Mouse (Mus musculus) hindbrain, postnatal 0 days (tissue): Measurements from ENCODE around the gene Fgf12. TPM values are rescaled to one million over a fixed set of nuclear protein-coding genes. Genes with fewer than 3 reads are reported as not detected.

Experiments used
- ATAC-seq: fragments of 200-750 bp; cut with Nextera tagmentation; 2 replicates; pipeline ENCODE4 v1.8.0; 2017; ENCODE audit warnings: mild to moderate bottlenecking, moderate TSS enrichment, moderate library complexity
- DNase-seq: peaks from one replicate; pipeline ENCODE4 v3.0.0-alpha.2; 2015; ENCODE audit warnings: low spot score
- H3K27ac ChIP-seq: fragments of 300-500 bp; sonication (generic); 2 replicates; pipeline ENCODE4 v1.5.1; 2014; ENCODE audit warnings: mild to moderate bottlenecking
- H3K27me3 ChIP-seq: fragments of 300-500 bp; sonication (generic); 2 replicates; pipeline ENCODE4 v1.6.1; 2014; ENCODE audit warnings: low read length, mixed read lengths; ENCODE audit not compliant: insufficient read depth
- H3K36me3 ChIP-seq: fragments of 300-500 bp; sonication (generic); 2 replicates; pipeline ENCODE4 v1.6.1; 2014; ENCODE audit warnings: low read length, mixed read lengths; ENCODE audit not compliant: insufficient read depth
- H3K4me1 ChIP-seq: fragments of 300-500 bp; sonication (generic); 2 replicates; pipeline ENCODE4 v1.6.1; 2014; ENCODE audit warnings: antibody characterized with exemption, low read length, mixed read lengths; ENCODE audit not compliant: insufficient read depth
- H3K4me2 ChIP-seq: fragments of 300-500 bp; sonication (generic); 2 replicates; pipeline ENCODE4 v1.6.1; 2014; ENCODE audit warnings: low read depth, mild to moderate bottlenecking, low read length, moderate library complexity, mixed read lengths
- H3K4me3 ChIP-seq: fragments of 300-500 bp; sonication (generic); 2 replicates; pipeline ENCODE4 v1.5.1; 2014; ENCODE audit warnings: low read length
- H3K9ac ChIP-seq: fragments of 300-500 bp; sonication (generic); replicated peaks from 2 replicates; pipeline ENCODE4 v1.6.1; 2014; ENCODE audit warnings: mild to moderate bottlenecking, low read length, moderate library complexity, mixed read lengths
- H3K9me3 ChIP-seq: fragments of 300-500 bp; sonication (generic); 2 replicates; pipeline ENCODE4 v1.6.1; 2016; ENCODE audit warnings: low read length, mixed read lengths
- CTCF ChIP-seq: IDR thresholded peaks from 2 replicates; pipeline ENCODE4 v1.5.1; 2016; ENCODE audit warnings: antibody characterized with exemption, control low read depth, low read depth
- WGBS: fragments of 180-500 bp; shearing (Covaris S2); extraction: QIAGEN DNeasy Blood & Tissue Kit; methylation state at CpG from one replicate; pipeline ENCODE4 v1.1.7; 2014; 5-methylcytosine and 5-hydroxymethylcytosine counted together
- polyA plus RNA-seq: library from polyadenylated mRNA; unstranded; fragments of >200 nt; fragmentation: Nextera tagmentation; extraction: Ambion mirVana; gene quantifications from 2 replicates; pipeline ENCODE4 v1.2.1, GENCODE M21; 2015
- total RNA-seq: library from RNA; depleted of rRNA; stranded (reverse); fragments of >200 nt; gene quantifications from 2 replicates; pipeline ENCODE4 v1.2.3, GENCODE M21; 2014

The Fgf12 gene
- total and polyA plus RNA-seq, 2 experiments from 2014 or later = 39.8 to 70.4 TPM

DNA sequence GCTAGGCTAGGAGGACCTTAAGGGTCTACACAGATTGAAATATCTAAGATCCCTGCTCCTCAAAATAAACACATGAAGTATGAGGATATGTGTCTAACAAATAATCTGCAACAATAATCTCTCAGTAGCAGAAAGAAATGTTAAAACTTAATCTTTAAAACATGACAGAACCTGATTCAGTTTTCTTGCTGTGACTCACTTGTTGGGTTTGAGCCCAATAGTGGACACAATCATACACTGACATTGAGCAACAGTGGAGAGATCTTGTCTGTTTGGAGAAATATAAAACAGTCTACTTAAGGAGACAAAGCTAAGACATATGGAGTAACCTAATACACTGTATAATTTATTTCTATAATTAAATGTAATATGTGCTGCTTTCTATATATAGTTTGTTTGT is 379.6 kb downstream of the Fgf12 start:
- TF ChIP-seq CTCF = no peak

DNA sequence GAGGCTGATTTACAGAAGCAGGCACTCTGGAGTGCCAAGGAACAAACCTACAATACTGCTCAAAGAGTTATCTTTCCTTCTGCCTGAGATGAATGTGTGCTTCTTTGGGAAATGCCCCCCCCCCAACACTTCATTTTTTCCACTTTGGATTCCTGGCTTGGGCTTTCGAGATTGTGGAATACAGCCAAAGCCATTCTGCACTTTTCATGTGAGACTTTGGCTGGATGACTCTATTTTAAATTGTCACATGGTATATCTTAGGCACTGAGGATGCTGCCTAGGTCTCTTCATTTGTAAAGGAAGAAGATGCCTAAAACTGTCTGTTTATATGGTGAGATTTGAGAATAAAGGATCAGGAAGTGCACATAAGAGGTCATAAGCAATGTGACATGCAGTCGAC is 402.2 kb downstream of the Fgf12 start:
- Histone ChIP-seq H3K27ac (no peak overlapping the region), H3K36me3 (no peaks in the 10 kb centered on the region), H3K4me1 (no peaks in the 10 kb centered on the region), H3K4me2 (no peak overlapping the region), H3K9me3 (no peaks in the 10 kb centered on the region), H3K27me3 (no peaks in the 10 kb centered on the region), H3K4me3 (no peak overlapping the region), H3K9ac (no peak overlapping the region)
- ATAC-seq = no peak
- no peak for TF ChIP-seq CTCF
- peak; percentile 11 for DNase-seq
- 51% methylated on average over 2 of the region's 2 CpGs for WGBS

More for the DNA sequence above, 379.6 kb downstream of the Fgf12 start:
- no peaks in the 10 kb centered on the region for H3K4me1 ChIP-seq
- DNase-seq = no peak
- no peaks in the 10 kb centered on the region for H3K36me3 ChIP-seq
- no peak overlapping the region for H3K9ac ChIP-seq
- H3K4me2 ChIP-seq = no peak overlapping the region
- H3K27ac ChIP-seq = no peak overlapping the region
- no peak overlapping the region for H3K4me3 ChIP-seq
- H3K27me3 ChIP-seq = no peaks in the 10 kb centered on the region
- ATAC-seq = no peak
- no peaks in the 10 kb centered on the region for H3K9me3 ChIP-seq

DNA sequence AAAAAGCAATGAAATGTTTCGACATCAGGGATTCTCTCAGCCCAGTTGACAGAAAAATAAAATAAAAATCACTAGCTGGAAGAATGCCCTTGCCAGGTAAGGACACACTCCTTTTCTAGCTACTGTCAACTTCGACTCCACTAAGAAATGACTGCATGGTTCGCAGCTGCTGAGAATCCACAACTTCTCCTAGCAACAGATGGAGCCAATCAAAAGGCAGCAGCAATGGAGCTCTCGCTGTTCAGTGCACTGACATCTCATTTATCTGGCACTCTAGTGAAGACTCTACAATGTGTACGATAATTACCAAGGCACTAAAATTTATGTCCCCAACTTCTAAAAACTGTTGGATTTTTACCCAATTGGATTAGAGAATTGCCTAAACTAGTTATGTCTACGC is 407.5 kb downstream of the Fgf12 start:
- peak; percentile 83 for ATAC-seq

DNA sequence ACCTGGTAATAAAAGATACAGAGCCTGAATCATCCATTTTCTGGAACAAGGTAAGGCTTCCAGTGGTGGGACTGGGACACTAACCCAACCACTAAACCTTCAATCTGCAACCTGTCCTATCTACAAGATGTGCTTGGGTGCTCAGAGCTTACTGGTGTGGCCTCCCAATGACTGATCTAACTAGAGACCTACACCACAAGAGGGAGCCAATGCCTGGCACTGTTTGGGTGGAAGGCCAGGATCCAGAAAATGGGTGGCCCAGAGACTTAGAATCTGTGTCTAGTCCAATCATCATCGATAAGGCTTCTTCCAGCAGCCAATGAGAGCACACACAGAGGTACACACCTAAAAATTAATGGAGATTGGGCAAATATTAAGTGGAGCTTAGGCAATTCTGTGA is 414.9 kb downstream of the Fgf12 start:
- H3K4me1 ChIP-seq = no peaks in the 10 kb centered on the region
- H3K27ac ChIP-seq = no peak overlapping the region
- H3K4me2 ChIP-seq = no peak overlapping the region
- no peak overlapping the region for H3K9ac ChIP-seq
- ATAC-seq (no peak), DNase-seq (no peak)
- H3K27me3 ChIP-seq = no peaks in the 10 kb centered on the region
- no peaks in the 10 kb centered on the region for H3K9me3 ChIP-seq
- H3K36me3 ChIP-seq = no peaks in the 10 kb centered on the region
- no peak; the same call in 1 of the 2 replicates for TF ChIP-seq CTCF
- WGBS = 86% methylated on average over 1 of the region's 1 CpGs
- no peak overlapping the region for H3K4me3 ChIP-seq

More for the DNA sequence above, 407.5 kb downstream of the Fgf12 start:
- H3K9me3 ChIP-seq = no peaks in the 10 kb centered on the region
- H3K27ac ChIP-seq = no peak overlapping the region
- no peak overlapping the region for H3K9ac ChIP-seq
- H3K4me1 ChIP-seq = no peaks in the 10 kb centered on the region
- H3K4me2 ChIP-seq = 0 out of 2 replicates have a peak overlapping the region, but pooled peaks have one; percentile 10
- TF ChIP-seq CTCF = no peak
- 33% methylated on average over 6 of the region's 6 CpGs for WGBS
- H3K27me3 ChIP-seq = no peaks in the 10 kb centered on the region
- H3K4me3 ChIP-seq = no peak overlapping the region
- DNase-seq = peak; percentile 66
- no peaks in the 10 kb centered on the region for H3K36me3 ChIP-seq

DNA sequence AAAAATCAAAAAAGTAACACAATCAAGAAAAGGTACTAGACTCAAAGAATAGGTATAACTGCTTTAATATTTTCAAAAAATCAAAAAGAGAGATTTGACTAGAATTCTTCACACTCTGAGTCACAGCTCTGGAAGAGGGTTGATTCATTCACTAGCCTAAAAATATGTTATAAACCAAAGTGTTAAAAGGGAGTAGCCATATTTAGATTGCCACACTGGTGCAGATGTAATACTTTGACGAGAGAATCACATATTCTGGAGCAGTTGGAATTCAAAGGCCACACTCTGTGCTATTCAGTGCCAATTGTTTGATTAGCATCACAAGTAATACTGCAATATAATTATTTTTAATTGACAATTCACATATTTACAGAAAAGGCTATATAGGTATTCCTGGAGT is 416.2 kb downstream of the Fgf12 start:
- Histone ChIP-seq H3K36me3 (no peaks in the 10 kb centered on the region), H3K9ac (no peak overlapping the region), H3K4me2 (no peak overlapping the region), H3K27me3 (no peaks in the 10 kb centered on the region), H3K4me3 (no peak overlapping the region), H3K27ac (no peak overlapping the region), H3K9me3 (no peaks in the 10 kb centered on the region), H3K4me1 (no peaks in the 10 kb centered on the region)
- ATAC-seq (no peak), DNase-seq (no peak)
- 45% methylated on average over 1 of the region's 1 CpGs for WGBS
- TF ChIP-seq CTCF = no peak

DNA sequence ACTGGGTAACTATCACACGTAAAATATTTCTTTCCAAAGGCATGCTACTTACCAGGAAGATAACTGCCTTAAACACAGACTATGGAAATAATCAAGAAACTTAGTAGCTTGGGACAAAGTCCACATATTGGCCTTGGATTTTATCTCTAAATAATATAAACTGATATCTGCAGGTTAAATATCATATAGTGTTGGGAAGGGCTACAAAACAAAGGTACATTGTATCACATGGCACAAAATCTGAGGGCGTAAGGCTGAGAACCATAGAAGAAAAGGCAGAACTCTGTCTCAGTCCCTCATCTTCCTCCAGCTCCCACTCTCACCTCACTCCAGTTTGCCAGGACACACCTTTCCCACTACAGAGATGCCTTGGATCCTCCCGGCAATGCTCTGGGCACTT is 417.8 kb downstream of the Fgf12 start:
- Histone ChIP-seq H3K36me3 (no peaks in the 10 kb centered on the region), H3K27ac (no peak overlapping the region), H3K9ac (no peak overlapping the region), H3K27me3 (no peaks in the 10 kb centered on the region), H3K4me3 (no peak overlapping the region), H3K9me3 (no peaks in the 10 kb centered on the region), H3K4me1 (no peaks in the 10 kb centered on the region), H3K4me2 (no peak overlapping the region)
- DNase-seq (no peak), ATAC-seq (no peak)
- no peak for TF ChIP-seq CTCF
- 86% methylated on average over 3 of the region's 3 CpGs for WGBS

DNA sequence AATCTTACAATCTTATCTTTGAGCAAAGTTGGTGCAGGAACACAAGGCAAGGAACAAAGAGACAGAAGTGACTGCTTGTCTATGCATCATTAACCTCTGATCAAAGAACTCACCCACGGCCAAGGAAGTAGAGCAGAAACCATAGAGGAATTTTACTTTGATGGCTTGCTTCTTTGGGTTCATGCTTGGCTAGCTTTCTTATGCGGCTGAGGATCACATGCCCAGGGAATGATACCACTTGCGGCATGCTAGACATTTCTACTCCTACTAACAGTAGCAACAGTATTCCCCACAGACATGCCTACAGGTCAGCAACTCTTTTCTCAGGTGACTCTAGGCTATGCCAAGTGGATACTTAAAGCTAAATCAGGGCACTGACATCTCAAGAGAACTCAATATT is 429.3 kb downstream of the Fgf12 start:
- Histone ChIP-seq H3K4me1 (no peaks in the 10 kb centered on the region), H3K27me3 (no peaks in the 10 kb centered on the region), H3K36me3 (no peaks in the 10 kb centered on the region), H3K4me3 (no peak overlapping the region), H3K9ac (no peak overlapping the region), H3K4me2 (no peak overlapping the region), H3K9me3 (no peaks in the 10 kb centered on the region), H3K27ac (no peak overlapping the region)
- DNase-seq (no peak), ATAC-seq (no peak)
- no peak for TF ChIP-seq CTCF
- 31% methylated on average over 3 of the region's 3 CpGs for WGBS
